Mouse (Mus musculus): Measurements from ENCODE around the gene Rnd3.

Rnd3 gene

GRCm38 (mm10) chr2:51148975-51149374, at the start of gene Rnd3:
Gene Rnd3 (minus strand): TSS chr2:51149111.
- peak; percentile 96 for DNase-seq (ENCODE audit: low spot score)

- DNase-seq (ENCODE audit: low spot score), result no peak
Measured at GRCm38 (mm10) chr2:51192319-51192718, 43.4 kb upstream of the Rnd3 start.

- no peak for DNase-seq (ENCODE audit: low spot score)
Measured at GRCm38 (mm10) chr2:51185762-51186161, 36.9 kb upstream of the Rnd3 start.

- DNase-seq (ENCODE audit: low spot score), result no peak
Measured at GRCm38 (mm10) chr2:51182990-51183389, 34.1 kb upstream of the Rnd3 start.

- DNase-seq (ENCODE audit: low spot score), result no peak
Measured at GRCm38 (mm10) chr2:51181376-51181775, 32.5 kb upstream of the Rnd3 start.

- no peak for DNase-seq (ENCODE audit: low spot score)
Measured at GRCm38 (mm10) chr2:51179096-51179495, 30.2 kb upstream of the Rnd3 start.

- no peak for DNase-seq (ENCODE audit: low spot score)
Measured at GRCm38 (mm10) chr2:51177615-51178014, 28.7 kb upstream of the Rnd3 start.

GRCm38 (mm10) chr2:51175276-51175675, 26.4 kb upstream of the Rnd3 start:
- DNase-seq (ENCODE audit: low spot score), result no peak

GRCm38 (mm10) chr2:51161110-51161509, 12.2 kb upstream of the Rnd3 start:
- no peak for DNase-seq (ENCODE audit: low spot score)

- peak; percentile 57 for DNase-seq (ENCODE audit: low spot score)
Measured at GRCm38 (mm10) chr2:51148454-51148853, 457 bp downstream of the Rnd3 start.

- no peak for DNase-seq (ENCODE audit: low spot score)
Measured at GRCm38 (mm10) chr2:51148065-51148407, 875 bp downstream of the Rnd3 start.

GRCm38 (mm10) chr2:51147318-51148064, 1.4 kb downstream of the Rnd3 start:
- peak; percentile 86 for DNase-seq (ENCODE audit: low spot score)

- DNase-seq (ENCODE audit: low spot score), result peak; percentile 75
Measured at GRCm38 (mm10) chr2:51146871-51147317, 2.0 kb downstream of the Rnd3 start.

GRCm38 (mm10) chr2:51145838-51146470, 3.0 kb downstream of the Rnd3 start:
- peak; percentile 44 for DNase-seq (ENCODE audit: low spot score)

GRCm38 (mm10) chr2:51144380-51145120, 4.4 kb downstream of the Rnd3 start:
- DNase-seq (ENCODE audit: low spot score), result peak; percentile 54

GRCm38 (mm10) chr2:51142422-51142821, 6.5 kb downstream of the Rnd3 start:
- no peak for DNase-seq (ENCODE audit: low spot score)

GRCm38 (mm10) chr2:51141345-51141744, 7.6 kb downstream of the Rnd3 start:
- DNase-seq (ENCODE audit: low spot score), result no peak

GRCm38 (mm10) chr2:51140486-51140885, 8.4 kb downstream of the Rnd3 start:
- DNase-seq (ENCODE audit: low spot score), result no peak

- DNase-seq (ENCODE audit: low spot score), result no peak
Measured at GRCm38 (mm10) chr2:51139912-51140446, 8.9 kb downstream of the Rnd3 start.

- peak; percentile 56 for DNase-seq (ENCODE audit: low spot score)
Measured at GRCm38 (mm10) chr2:51139218-51139911, 9.5 kb downstream of the Rnd3 start.

- DNase-seq (ENCODE audit: low spot score), result no peak
Measured at GRCm38 (mm10) chr2:51137726-51138125, 11.2 kb downstream of the Rnd3 start.

- no peak for DNase-seq (ENCODE audit: low spot score)
Measured at GRCm38 (mm10) chr2:51132181-51132580, 16.7 kb downstream of the Rnd3 start.
